Mouse (Mus musculus) stomach, embryonic 15.5 days (tissue): ENCODE data around the gene Gadd45a. TPM values are rescaled to one million over a fixed set of nuclear protein-coding genes. Genes with fewer than 3 reads are reported as not detected.

Experiments used
- ATAC-seq: fragments of 200-750 bp; cut with Nextera tagmentation; 2 replicates; pipeline ENCODE4 v1.8.0; 2017; ENCODE audit warnings: low read depth, moderate number of reproducible peaks, moderate TSS enrichment; ENCODE audit not compliant: insufficient read depth, low FRiP score
- H3K27ac ChIP-seq: fragments of 300-500 bp; sonication (generic); 2 replicates; pipeline ENCODE4 v1.5.1; 2015; ENCODE audit warnings: mild to moderate bottlenecking, inconsistent platforms
- H3K27me3 ChIP-seq: fragments of 300-500 bp; sonication (generic); replicated peaks from 2 replicates; pipeline ENCODE4 v1.6.1; 2015; ENCODE audit warnings: inconsistent platforms
- H3K36me3 ChIP-seq: fragments of 300-500 bp; sonication (generic); 2 replicates; pipeline ENCODE4 v1.6.1; 2015; ENCODE audit warnings: inconsistent platforms
- H3K4me1 ChIP-seq: fragments of 300-500 bp; sonication (generic); 2 replicates; pipeline ENCODE4 v1.6.1; 2015; ENCODE audit warnings: inconsistent platforms
- H3K4me2 ChIP-seq: fragments of 300-500 bp; sonication (generic); 2 replicates; pipeline ENCODE4 v1.6.1; 2015; ENCODE audit warnings: mild to moderate bottlenecking, inconsistent platforms
- H3K4me3 ChIP-seq: fragments of 300-500 bp; sonication (generic); replicated peaks from 2 replicates; pipeline ENCODE4 v1.5.1; 2015; ENCODE audit warnings: inconsistent platforms
- H3K9ac ChIP-seq: fragments of 300-500 bp; sonication (generic); 2 replicates; pipeline ENCODE4 v1.6.1; 2015; ENCODE audit warnings: inconsistent platforms
- H3K9me3 ChIP-seq: fragments of 300-500 bp; sonication (generic); 2 replicates; pipeline ENCODE4 v1.6.1; 2016; ENCODE audit warnings: inconsistent platforms
- WGBS: fragments of 180-500 bp; shearing (Covaris S2); methylation state at CpG from one replicate; pipeline ENCODE4 v1.1.7; 2015; 5-methylcytosine and 5-hydroxymethylcytosine counted together
- polyA plus RNA-seq: library from polyadenylated mRNA; unstranded; fragments of >200 nt; fragmentation: Nextera tagmentation; extraction: Ambion mirVana; gene quantifications from 2 replicates; pipeline ENCODE4 v1.2.1, GENCODE M21; 2015

Gene Gadd45a
- polyA plus RNA-seq, 1 experiment from 2014 or later = 31.5 TPM

DNA sequence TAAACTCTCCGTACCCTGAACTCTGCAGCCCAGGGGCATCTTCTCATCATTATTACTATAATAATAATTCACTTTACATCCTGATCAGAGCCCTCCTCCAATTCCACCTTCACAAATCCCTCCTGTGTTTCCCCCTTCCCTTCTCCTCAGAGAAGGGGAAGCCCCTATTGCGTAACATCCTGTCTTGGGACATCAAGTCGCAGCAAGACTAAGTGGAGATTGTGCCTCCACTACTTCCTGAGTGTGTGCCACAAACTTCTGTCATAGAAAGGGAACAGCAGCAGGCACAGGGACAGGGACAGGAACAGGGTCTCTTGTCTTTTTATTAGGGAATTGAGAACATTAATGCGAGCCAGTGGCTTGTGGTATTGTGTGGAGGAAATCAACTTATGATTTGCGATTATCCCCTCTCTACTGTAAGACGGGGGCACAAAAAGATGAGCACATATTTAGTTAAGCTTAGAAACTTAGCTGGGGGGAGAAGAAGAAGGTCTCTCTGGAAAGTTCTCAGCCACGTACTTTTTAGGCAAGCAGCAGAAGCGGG, 32.0 kb upstream of the Gadd45a start:
- 62% methylated on average over 8 of the region's 8 CpGs for WGBS
- Histone ChIP-seq H3K9ac (no peak overlapping the region), H3K4me3 (no peak overlapping the region), H3K27ac (peak overlapping the region; percentile 54; the same call in 1 of the 2 replicates), H3K4me2 (peak overlapping the region; percentile 37), H3K36me3 (no peaks in the 10 kb centered on the region), H3K4me1 (peaks cover 7% of the 10 kb centered on the region), H3K27me3 (no peaks in the 10 kb centered on the region), H3K9me3 (no peaks in the 10 kb centered on the region)
- no peak for ATAC-seq

DNA sequence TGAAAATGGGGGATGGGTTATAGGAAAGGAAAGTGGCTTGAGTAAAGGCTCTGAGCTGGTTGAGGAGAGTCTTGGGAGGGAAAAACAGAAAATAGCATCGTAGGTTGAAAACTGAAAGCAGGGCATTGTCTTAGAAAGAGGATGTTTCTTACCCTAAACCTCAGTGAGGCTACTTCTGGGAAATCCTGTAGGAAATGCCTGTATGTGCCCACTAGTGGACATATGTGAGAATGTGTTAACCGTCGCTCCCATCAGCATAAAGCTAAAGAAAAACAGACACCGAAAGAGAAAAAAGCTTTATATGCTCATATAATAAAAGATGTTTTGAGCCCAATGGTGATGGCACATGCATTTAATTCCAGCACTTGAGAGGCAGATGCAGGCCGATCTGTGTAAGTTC, 22.8 kb upstream of the Gadd45a start:
- Histone ChIP-seq H3K4me2 (no peak overlapping the region), H3K9me3 (no peaks in the 10 kb centered on the region), H3K4me3 (no peak overlapping the region), H3K9ac (no peak overlapping the region), H3K4me1 (no peaks in the 10 kb centered on the region), H3K36me3 (no peaks in the 10 kb centered on the region), H3K27ac (no peak overlapping the region), H3K27me3 (no peaks in the 10 kb centered on the region)
- 84% methylated on average over 5 of the region's 5 CpGs for WGBS
- ATAC-seq = no peak

DNA sequence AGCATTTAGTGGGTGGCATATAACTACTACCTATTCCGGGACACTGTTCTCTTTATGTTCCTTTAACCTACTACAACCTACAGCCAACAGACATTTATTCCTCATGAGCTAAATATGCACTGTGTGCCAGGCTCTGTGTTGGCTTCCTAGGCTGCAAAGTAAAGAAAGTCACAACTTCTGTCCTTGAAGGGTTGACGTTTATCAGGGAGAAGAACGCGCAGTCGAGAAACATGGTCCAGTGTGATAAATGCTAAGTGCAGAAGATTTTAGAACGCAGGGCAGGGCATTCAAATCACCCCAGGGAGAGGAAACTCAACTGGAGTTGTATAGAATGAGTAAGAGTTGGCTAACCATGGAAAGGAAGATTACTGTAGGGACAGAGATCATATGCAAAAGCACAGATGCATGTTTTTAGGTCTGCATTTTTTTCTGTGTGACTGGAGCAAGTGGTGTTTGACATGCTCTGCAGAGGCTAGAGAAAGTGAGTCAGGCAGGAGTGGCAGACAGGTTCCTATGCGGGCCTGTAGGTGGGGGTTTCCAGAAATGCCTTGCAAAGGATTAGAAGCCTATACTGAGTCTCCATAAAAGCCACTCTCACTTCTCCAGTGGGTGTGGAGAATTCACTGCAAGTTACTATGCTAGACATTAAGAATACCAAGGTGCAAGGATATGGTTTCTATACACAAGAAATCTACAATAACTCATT, 20.9 kb upstream of the Gadd45a start:
- H3K4me3 ChIP-seq = no peak overlapping the region
- WGBS = 81% methylated on average over 7 of the region's 7 CpGs
- no peaks in the 10 kb centered on the region for H3K9me3 ChIP-seq
- peak; percentile 71; the same call in 1 of the 2 replicates for ATAC-seq
- H3K27me3 ChIP-seq = no peaks in the 10 kb centered on the region
- no peak overlapping the region for H3K9ac ChIP-seq
- no peaks in the 10 kb centered on the region for H3K36me3 ChIP-seq
- no peak overlapping the region for H3K4me2 ChIP-seq
- no peaks in the 10 kb centered on the region for H3K4me1 ChIP-seq
- H3K27ac ChIP-seq = no peak overlapping the region

DNA sequence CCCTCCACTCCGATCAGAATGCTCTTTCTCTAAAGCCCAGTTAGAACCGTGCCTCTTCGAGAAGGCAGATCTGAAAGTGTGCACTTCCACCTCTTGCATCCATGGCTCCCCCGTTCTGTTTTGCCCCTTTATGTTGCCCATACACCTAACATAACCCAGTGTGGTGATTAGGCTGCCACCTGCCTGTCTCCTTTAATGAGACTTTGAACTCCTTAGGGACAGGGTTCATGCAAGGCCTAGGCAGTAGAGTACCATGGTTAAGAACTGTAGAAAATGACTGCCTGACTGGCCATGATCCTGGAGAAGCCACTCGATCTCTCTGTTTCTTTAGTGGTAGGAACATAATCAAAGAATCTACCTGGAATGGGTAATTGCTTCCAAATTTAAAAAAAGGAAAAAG, 20.3 kb upstream of the Gadd45a start:
- no peak overlapping the region for H3K27ac ChIP-seq
- no peak overlapping the region for H3K4me2 ChIP-seq
- ATAC-seq = no peak; the same call in 1 of the 2 replicates
- no peaks in the 10 kb centered on the region for H3K4me1 ChIP-seq
- no peaks in the 10 kb centered on the region for H3K36me3 ChIP-seq
- no peaks in the 10 kb centered on the region for H3K9me3 ChIP-seq
- H3K9ac ChIP-seq = no peak overlapping the region
- 78% methylated on average over 5 of the region's 5 CpGs for WGBS
- no peak overlapping the region for H3K4me3 ChIP-seq
- no peaks in the 10 kb centered on the region for H3K27me3 ChIP-seq

DNA sequence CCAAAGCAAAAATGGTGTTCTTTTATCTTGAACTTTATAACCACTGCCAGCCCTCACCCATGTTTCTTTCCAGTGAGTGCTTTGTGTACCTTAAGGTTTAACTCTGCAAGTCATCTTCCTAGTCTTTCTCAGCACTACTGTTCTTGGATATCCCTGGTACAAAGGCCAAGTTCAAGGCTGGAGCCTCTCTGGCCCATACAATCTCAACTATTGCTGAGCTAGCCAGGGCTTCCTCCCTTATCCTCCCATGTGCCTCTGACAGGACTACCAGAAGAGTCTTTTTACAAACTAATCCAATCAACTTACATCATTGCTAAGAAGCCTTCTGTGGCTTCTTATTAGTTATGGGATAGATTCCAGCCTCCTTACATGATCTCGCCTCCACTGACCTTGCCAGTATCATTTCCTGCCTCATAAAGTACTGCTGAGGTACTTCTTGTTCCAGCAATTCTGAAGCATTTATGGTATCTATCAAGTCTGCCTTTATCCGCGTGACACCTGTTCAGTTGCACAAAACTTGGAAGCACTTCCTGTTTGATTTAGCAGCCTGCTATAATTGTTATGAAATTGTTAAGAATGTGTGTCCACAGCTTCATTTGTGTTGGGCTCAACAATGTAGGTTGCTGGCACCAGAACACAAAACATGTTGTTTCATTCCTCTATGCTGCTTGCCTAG, 19.8 kb upstream of the Gadd45a start:
- Histone ChIP-seq H3K27me3 (no peaks in the 10 kb centered on the region), H3K36me3 (no peaks in the 10 kb centered on the region), H3K4me1 (no peaks in the 10 kb centered on the region), H3K4me2 (no peak overlapping the region), H3K27ac (no peak overlapping the region), H3K4me3 (no peak overlapping the region), H3K9me3 (no peaks in the 10 kb centered on the region), H3K9ac (no peak overlapping the region)
- 57% methylated on average over 3 of the region's 3 CpGs for WGBS
- no peak for ATAC-seq

DNA sequence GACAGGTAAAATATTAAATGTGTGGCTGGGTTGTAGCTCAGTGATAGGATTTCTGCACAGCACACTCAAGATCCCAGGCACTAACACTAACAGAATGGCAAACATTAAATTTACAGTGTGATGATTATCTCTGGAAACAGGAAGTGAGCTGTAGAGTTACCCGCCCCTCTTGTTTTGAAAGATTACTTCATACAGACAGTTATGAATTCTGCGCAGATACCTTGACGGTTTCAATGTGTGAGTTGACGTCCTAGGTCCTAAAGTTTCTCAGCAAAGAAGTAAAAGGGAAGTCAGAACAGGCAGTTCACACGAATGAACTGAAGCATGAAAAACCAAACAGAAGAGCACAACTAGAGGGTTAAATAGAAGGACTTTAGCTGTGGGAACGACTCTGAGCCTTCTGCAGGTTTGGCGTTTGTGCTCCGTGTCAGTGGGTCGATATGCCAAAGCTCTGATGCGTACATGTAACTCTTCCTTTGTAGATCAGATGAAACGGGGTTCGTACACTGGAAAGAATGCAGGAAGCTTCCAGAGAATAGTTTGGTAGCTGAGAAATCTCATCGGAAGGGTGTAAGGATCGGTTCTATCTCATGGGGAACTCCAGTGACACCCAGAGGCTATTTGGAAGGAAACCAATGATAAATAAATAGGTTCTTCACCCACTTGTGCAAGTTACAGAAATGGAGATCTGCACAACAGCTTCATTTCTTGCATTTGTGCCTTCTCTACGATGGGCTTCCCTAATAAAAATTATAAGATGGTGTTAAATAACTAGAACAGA, 19.0 kb upstream of the Gadd45a start:
- Histone ChIP-seq H3K9ac (no peak overlapping the region), H3K27me3 (no peaks in the 10 kb centered on the region), H3K9me3 (no peaks in the 10 kb centered on the region), H3K4me3 (no peak overlapping the region), H3K27ac (no peak overlapping the region), H3K4me1 (no peaks in the 10 kb centered on the region), H3K36me3 (no peaks in the 10 kb centered on the region), H3K4me2 (no peak overlapping the region)
- ATAC-seq = no peak
- WGBS = 53% methylated on average over 15 of the region's 15 CpGs

DNA sequence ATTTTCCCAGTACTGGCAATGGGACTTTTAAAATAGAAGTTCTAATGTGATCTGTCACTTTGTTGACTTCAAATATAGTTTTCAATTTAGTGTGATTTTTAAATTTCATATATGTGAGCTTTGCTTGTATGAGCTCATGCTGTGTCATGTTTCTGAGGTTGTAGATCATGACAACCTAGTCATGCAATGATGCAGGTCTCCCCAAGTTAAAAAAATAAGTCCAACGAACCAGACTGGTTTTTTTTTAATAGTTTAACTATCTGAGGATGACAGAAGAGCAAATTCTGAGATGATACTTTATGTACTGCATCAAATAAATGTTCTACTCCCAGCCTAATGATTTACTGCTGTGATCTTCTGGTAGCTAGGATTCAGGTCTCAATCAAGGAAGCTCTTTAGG, 12.8 kb upstream of the Gadd45a start:
- ATAC-seq = no peak
- 55% methylated on average over 1 of the region's 1 CpGs for WGBS
- peak overlapping the region; percentile 11; the same call in 1 of the 2 replicates for H3K27ac ChIP-seq

DNA sequence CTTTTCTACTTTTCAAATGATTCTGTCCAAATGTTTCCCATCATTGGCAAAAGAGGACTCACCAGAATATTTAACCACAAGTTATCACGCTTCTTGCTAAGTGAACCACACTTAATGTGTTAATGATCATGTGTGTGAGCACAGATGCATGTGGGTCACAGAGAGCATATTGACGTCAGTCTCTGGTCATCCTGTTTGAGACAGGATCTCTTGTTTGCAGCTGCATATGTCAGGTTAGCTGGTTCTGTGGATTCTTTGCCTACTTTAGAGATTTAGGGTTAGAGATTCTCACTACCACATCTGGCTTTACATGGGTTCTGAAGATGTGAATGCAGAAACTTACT, 12.4 kb upstream of the Gadd45a start:
- ATAC-seq = no peak
- peak overlapping the region; percentile 11; the same call in 1 of the 2 replicates for H3K27ac ChIP-seq

More for the DNA sequence above, 12.8 kb upstream of the Gadd45a start:
- Histone ChIP-seq H3K9me3 (no peaks in the 10 kb centered on the region), H3K4me2 (no peak overlapping the region), H3K4me1 (0 out of 2 replicates have a peak, but pooled peaks cover 4% of the 10 kb centered on the region), H3K4me3 (no peak overlapping the region), H3K27me3 (no peaks in the 10 kb centered on the region), H3K9ac (no peak overlapping the region), H3K36me3 (no peaks in the 10 kb centered on the region)

DNA sequence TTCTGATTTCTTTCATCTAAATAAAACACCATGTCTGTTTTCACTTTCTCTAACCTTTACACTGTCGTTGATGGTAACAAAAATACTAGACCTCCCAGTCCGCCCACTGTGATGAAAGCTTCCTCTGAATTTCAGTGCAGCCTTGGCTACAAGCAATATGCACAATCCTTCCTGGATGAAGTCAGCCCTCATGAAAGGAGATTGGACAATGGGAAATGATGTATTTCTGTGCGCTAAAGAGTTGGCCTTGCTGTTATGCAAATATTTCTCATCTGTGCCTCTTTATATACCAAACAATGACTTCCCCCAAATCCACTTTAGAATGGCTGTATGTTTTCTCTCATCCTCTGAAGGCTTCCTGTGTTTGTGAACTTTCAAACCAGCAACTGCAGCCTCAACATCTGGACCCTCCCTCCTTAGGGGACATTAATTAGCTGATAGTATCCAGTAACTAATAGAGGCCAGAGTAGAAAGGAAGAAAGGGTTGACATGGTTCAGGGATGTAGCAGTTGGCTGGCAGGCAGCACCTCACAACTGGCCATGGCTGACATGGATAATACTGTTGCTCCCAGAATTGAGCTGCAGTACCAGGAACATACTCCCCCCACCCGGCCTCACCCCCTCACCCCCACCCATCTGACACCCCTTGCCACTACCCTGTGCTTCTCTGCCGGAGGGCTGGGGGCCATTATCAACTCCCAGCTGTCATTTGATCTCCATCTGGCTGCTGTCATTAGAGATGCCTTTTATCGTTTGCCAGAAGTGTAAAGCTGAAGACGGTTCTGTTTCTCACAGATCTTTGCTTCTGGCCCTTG, 11.8 kb upstream of the Gadd45a start:
- 0 out of 2 replicates have a peak, but pooled peaks cover 4% of the 10 kb centered on the region for H3K4me1 ChIP-seq
- H3K4me2 ChIP-seq = no peak overlapping the region
- peak overlapping the region; percentile 11; the same call in 1 of the 2 replicates for H3K27ac ChIP-seq
- H3K9me3 ChIP-seq = no peaks in the 10 kb centered on the region
- H3K9ac ChIP-seq = no peak overlapping the region
- 30% methylated on average over 7 of the region's 7 CpGs for WGBS
- ATAC-seq = peak; percentile 70; the same call in 1 of the 2 replicates
- no peak overlapping the region for H3K4me3 ChIP-seq
- H3K36me3 ChIP-seq = no peaks in the 10 kb centered on the region
- H3K27me3 ChIP-seq = no peaks in the 10 kb centered on the region

More for the DNA sequence above, 12.4 kb upstream of the Gadd45a start:
- 0 out of 2 replicates have a peak, but pooled peaks cover 4% of the 10 kb centered on the region for H3K4me1 ChIP-seq
- no peak overlapping the region for H3K4me3 ChIP-seq
- H3K9ac ChIP-seq = no peak overlapping the region
- 43% methylated on average over 2 of the region's 2 CpGs for WGBS
- no peaks in the 10 kb centered on the region for H3K36me3 ChIP-seq
- H3K4me2 ChIP-seq = no peak overlapping the region
- no peaks in the 10 kb centered on the region for H3K9me3 ChIP-seq
- no peaks in the 10 kb centered on the region for H3K27me3 ChIP-seq

DNA sequence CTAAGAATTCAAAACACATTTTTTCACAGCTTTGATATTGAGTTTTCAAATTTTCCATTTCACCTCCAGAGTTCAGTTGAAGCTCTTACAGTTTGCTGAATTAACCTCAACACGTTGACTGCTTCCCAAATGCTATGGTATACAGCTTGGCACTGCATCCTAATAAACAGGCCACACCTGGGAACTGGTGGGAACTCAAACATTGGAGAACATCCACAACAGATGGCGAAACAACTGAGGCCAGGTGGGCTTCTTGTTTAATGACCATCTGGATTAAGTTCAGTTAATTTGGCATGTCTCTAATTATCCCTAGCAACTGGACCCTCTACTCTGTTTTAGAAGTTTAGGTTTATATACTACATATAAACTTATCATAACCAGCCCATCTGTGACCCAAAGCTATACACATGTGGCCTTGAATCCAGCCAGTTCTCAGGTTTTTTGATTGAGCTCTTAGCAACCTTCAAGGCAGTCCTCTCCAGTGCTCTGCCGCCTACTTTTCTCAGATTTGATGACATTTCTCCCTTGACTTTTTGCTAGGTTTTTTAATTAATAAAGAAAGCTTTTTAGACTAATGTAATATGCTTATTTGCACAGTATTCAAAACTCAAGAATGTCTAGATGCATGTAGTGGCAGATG, 10.9 kb upstream of the Gadd45a start:
- no peaks in the 10 kb centered on the region for H3K9me3 ChIP-seq
- no peaks in the 10 kb centered on the region for H3K36me3 ChIP-seq
- H3K4me1 ChIP-seq = 0 out of 2 replicates have a peak, but pooled peaks cover 4% of the 10 kb centered on the region
- H3K27ac ChIP-seq = no peak overlapping the region
- no peaks in the 10 kb centered on the region for H3K27me3 ChIP-seq
- H3K4me2 ChIP-seq = no peak overlapping the region
- H3K9ac ChIP-seq = no peak overlapping the region
- 80% methylated on average over 3 of the region's 3 CpGs for WGBS
- ATAC-seq = no peak
- H3K4me3 ChIP-seq = no peak overlapping the region

DNA sequence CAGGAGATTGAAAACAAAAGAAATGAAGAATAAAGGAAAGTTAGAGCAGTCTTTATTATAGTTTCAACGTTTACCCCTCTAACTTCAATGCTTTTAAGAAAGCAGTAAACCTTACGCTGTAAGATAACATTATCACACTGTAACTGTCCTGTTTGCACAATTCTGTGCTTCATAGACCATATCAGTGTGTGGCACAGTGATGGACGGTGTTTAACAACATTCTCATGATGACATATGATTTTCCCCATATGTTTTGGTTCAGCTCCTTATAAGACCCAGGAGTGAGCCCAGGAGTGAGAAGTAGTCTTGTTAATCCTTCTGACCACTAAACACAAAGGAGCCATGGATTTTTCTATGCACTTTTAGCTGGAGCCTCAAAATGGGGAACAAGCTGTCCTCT, 9.7 kb upstream of the Gadd45a start:
- Histone ChIP-seq H3K27me3 (no peaks in the 10 kb centered on the region), H3K9me3 (no peaks in the 10 kb centered on the region), H3K36me3 (no peaks in the 10 kb centered on the region), H3K9ac (no peak overlapping the region), H3K4me3 (no peak overlapping the region), H3K4me1 (0 out of 2 replicates have a peak, but pooled peaks cover 4% of the 10 kb centered on the region), H3K27ac (no peak overlapping the region), H3K4me2 (no peak overlapping the region)
- 42% methylated on average over 3 of the region's 3 CpGs for WGBS
- ATAC-seq = no peak
